Mouse (Mus musculus): Measurements from ENCODE around the gene Rimkla. TPM values are rescaled to one million over a fixed set of nuclear protein-coding genes. Genes with fewer than 3 reads are reported as not detected.

Rimkla gene
- not detected in 2 replicates for polyA plus RNA-seq (2012; ENCODE audit: low replicate concordance)

GRCm38 (mm10) chr4:119492291-119492932, at the start of gene Rimkla:
TSS of gene Rimkla (minus strand) at chr4:119492628.

GRCm38 (mm10) chr4:119539031-119539824, 46.8 kb upstream of the Rimkla start, which contains the start of gene Frg2f1:
TSS of gene Frg2f1 (minus strand) at chr4:119539529.

GRCm38 (mm10) chr4:119536615-119537014, 44.2 kb upstream of the Rimkla start, which contains the start of gene Foxj3:
TSS of gene Foxj3 (plus strand) at chr4:119537004.

GRCm38 (mm10) chr4:119422294-119422964, 70.0 kb downstream of the Rimkla start, which contains the start of the genes Ppcs and Zmynd12:
TSS of gene Ppcs (minus strand) at chr4:119422420.
TSS of gene Zmynd12 (plus strand) at chr4:119422814.

Other genes starting within 250 kb of the Rimkla start
- gene Cldn19, start 237.2 kb downstream of the Rimkla start, polyA plus RNA-seq (2012; ENCODE audit: low replicate concordance): not detected in 2 replicates
- gene Ybx1, start 198.0 kb downstream of the Rimkla start, polyA plus RNA-seq (2012; ENCODE audit: low replicate concordance): 2,013 and 2,112 TPM in 2 replicates
- gene Ppih, start 172.1 kb downstream of the Rimkla start, polyA plus RNA-seq (2012; ENCODE audit: low replicate concordance): 0.88 and 2.1 TPM in 2 replicates
- not detected in 2 replicates for gene Ccdc30, start 77.1 kb downstream of the Rimkla start, polyA plus RNA-seq (2012; ENCODE audit: low replicate concordance)
- 8.1 and 11.0 TPM in 2 replicates for gene Ppcs, start 70.2 kb downstream of the Rimkla start, polyA plus RNA-seq (2012; ENCODE audit: low replicate concordance)
- gene Zmynd12, start 69.8 kb downstream of the Rimkla start, polyA plus RNA-seq (2012; ENCODE audit: low replicate concordance): not detected in 2 replicates
- gene Foxj3, start 44.4 kb upstream of the Rimkla start, polyA plus RNA-seq (2012; ENCODE audit: low replicate concordance): 14.0 and 16.6 TPM in 2 replicates
- gene Frg2f1, start 46.9 kb upstream of the Rimkla start, polyA plus RNA-seq (2012; ENCODE audit: low replicate concordance): 7.2 and 16.8 TPM in 2 replicates
- gene Guca2a, start 145.1 kb upstream of the Rimkla start, polyA plus RNA-seq (2012; ENCODE audit: low replicate concordance): not detected in 2 replicates
- not detected in 2 replicates for gene Guca2b, start 166.3 kb upstream of the Rimkla start, polyA plus RNA-seq (2012; ENCODE audit: low replicate concordance)
- gene Hivep3, start 241.2 kb upstream of the Rimkla start, polyA plus RNA-seq (2012; ENCODE audit: low replicate concordance): 4.7 and 4.9 TPM in 2 replicates